Mouse (Mus musculus): ENCODE measurements around the gene Dzip1. TPM values are rescaled to one million over a fixed set of nuclear protein-coding genes. Genes with fewer than 3 reads are reported as not detected.

Gene Dzip1
- polyA plus RNA-seq, 1 experiment from 2014 or later = 40.0 TPM

DNA sequence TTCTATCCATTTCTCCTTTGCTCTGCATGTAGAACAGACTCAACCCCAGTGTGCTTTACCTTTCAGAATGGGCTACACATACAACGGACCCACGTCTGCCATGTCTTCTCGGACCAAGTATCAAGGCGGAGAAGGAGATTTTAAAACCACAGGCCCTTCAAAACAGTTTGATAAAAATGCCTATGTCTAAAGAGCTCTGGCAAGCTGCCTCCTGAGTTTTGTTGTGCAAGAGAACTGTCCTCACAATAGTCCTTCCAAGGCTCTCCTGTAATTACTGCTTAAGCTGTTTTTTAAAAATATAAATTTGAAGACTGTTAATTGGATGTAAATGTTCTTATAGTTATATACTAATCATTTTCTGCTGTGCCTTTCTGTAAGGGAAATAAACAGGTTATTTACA, 51.1 kb downstream of the Dzip1 start:
- H3K9me3 ChIP-seq (ENCODE audit: control insufficient read depth, low read length) = no peaks in the 10 kb centered on the region
- WGBS = 93% methylated on average over 4 of the region's 4 CpGs
- H3K4me1 ChIP-seq (replicated peaks; ENCODE audit: control insufficient read depth, insufficient read depth, low read length) = no peaks in the 10 kb centered on the region
- 0 out of 2 replicates have a peak, but pooled peaks cover 3% of the 10 kb centered on the region for H3K36me3 ChIP-seq (ENCODE audit: control insufficient read depth, insufficient read depth, low read length)
- no peak overlapping the region for H3K9ac ChIP-seq (ENCODE audit: low read depth, low read length)
- H3K27me3 ChIP-seq (ENCODE audit: control insufficient read depth, insufficient read depth, low read length) = no peaks in the 10 kb centered on the region
- ATAC-seq (ENCODE audit: low FRiP score) (no peak), DNase-seq (ENCODE audit: low spot score) (no peak)
- no peak overlapping the region for H3K27ac ChIP-seq (ENCODE audit: low read depth, low read length)
- no peak overlapping the region for H3K4me3 ChIP-seq (ENCODE audit: low read depth, low read length)
- H3K4me2 ChIP-seq (replicated peaks; ENCODE audit: low read depth, low read length) = no peak overlapping the region

GRCm38 (mm10) chr14:118869712-118870111, 55.5 kb downstream of the Dzip1 start:
- Histone ChIP-seq H3K27ac (ENCODE audit: low read depth, low read length) (no peak overlapping the region), H3K9ac (ENCODE audit: low read depth, low read length) (no peak overlapping the region)
- no peak for DNase-seq (ENCODE audit: low spot score)

DNA sequence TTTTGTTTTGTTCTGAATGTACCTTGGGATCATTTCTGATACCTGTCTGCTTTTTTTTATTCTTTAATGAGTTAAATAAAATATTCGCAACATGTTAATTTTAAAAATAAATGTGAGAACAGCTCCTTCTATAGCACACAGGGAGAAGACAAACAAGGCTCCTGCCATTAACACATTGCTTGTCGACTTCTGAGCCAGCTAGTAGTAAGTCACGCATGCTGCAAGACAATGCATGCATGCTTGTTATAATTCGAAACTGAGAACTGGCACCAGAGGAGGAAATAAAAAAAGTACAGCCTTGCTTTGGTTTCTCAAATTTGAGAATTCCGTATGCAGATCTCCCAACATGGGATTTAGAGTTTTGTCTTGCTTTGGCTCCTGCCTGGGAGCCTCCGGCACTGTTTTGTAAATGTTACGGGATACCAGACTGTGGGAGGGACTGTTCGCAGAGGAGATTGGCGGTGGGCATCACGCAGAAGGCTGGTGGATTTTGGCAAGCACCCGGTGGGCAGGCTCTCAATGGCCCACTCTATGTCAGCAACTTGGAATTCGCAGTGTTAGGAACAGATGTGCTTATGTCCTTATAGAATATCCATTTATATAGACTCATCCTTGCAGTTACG, 57.0 kb downstream of the Dzip1 start:
- ATAC-seq (ENCODE audit: low FRiP score) (no peak), DNase-seq (ENCODE audit: low spot score) (no peak)
- no peak overlapping the region for H3K4me3 ChIP-seq (ENCODE audit: low read depth, low read length)
- H3K4me2 ChIP-seq (replicated peaks; ENCODE audit: low read depth, low read length) = no peak overlapping the region
- WGBS = 89% methylated on average over 13 of the region's 13 CpGs
- H3K27me3 ChIP-seq (ENCODE audit: control insufficient read depth, insufficient read depth, low read length) = no peaks in the 10 kb centered on the region
- no peak overlapping the region for H3K27ac ChIP-seq (ENCODE audit: low read depth, low read length)
- no peaks in the 10 kb centered on the region for H3K36me3 ChIP-seq (ENCODE audit: control insufficient read depth, insufficient read depth, low read length)
- no peaks in the 10 kb centered on the region for H3K9me3 ChIP-seq (ENCODE audit: control insufficient read depth, low read length)
- no peaks in the 10 kb centered on the region for H3K4me1 ChIP-seq (replicated peaks; ENCODE audit: control insufficient read depth, insufficient read depth, low read length)
- H3K9ac ChIP-seq (ENCODE audit: low read depth, low read length) = no peak overlapping the region

More at GRCm38 (mm10) chr14:118869712-118870111, 55.5 kb downstream of the Dzip1 start:
- H3K4me2 ChIP-seq (replicated peaks; ENCODE audit: low read depth, low read length) = no peak overlapping the region
- no peak overlapping the region for H3K4me3 ChIP-seq (ENCODE audit: low read depth, low read length)
- H3K4me1 ChIP-seq (replicated peaks; ENCODE audit: control insufficient read depth, insufficient read depth, low read length) = no peaks in the 10 kb centered on the region
- 94% methylated on average over 6 of the region's 6 CpGs for WGBS
- no peaks in the 10 kb centered on the region for H3K27me3 ChIP-seq (ENCODE audit: control insufficient read depth, insufficient read depth, low read length)
- H3K36me3 ChIP-seq (ENCODE audit: control insufficient read depth, insufficient read depth, low read length) = no peaks in the 10 kb centered on the region
- H3K9me3 ChIP-seq (ENCODE audit: control insufficient read depth, low read length) = no peaks in the 10 kb centered on the region
- no peak for ATAC-seq (ENCODE audit: low FRiP score)

GRCm38 (mm10) chr14:118867366-118867765, 57.9 kb downstream of the Dzip1 start:
- H3K9me3 ChIP-seq (ENCODE audit: control insufficient read depth, low read length) = no peaks in the 10 kb centered on the region
- DNase-seq (ENCODE audit: low spot score) = no peak
- H3K27me3 ChIP-seq (ENCODE audit: control insufficient read depth, insufficient read depth, low read length) = no peaks in the 10 kb centered on the region
- no peaks in the 10 kb centered on the region for H3K36me3 ChIP-seq (ENCODE audit: control insufficient read depth, insufficient read depth, low read length)
- no peak overlapping the region for H3K27ac ChIP-seq (ENCODE audit: low read depth, low read length)
- no peak for ATAC-seq (ENCODE audit: low FRiP score)
- WGBS = 69% methylated on average over 6 of the region's 6 CpGs
- H3K9ac ChIP-seq (ENCODE audit: low read depth, low read length) = no peak overlapping the region
- H3K4me2 ChIP-seq (replicated peaks; ENCODE audit: low read depth, low read length) = no peak overlapping the region
- no peaks in the 10 kb centered on the region for H3K4me1 ChIP-seq (replicated peaks; ENCODE audit: control insufficient read depth, insufficient read depth, low read length)
- H3K4me3 ChIP-seq (ENCODE audit: low read depth, low read length) = no peak overlapping the region

- H3K4me1 ChIP-seq (replicated peaks; ENCODE audit: control insufficient read depth, insufficient read depth, low read length) = no peaks in the 10 kb centered on the region
- no peak overlapping the region for H3K4me2 ChIP-seq (replicated peaks; ENCODE audit: low read depth, low read length)
- no peak for DNase-seq (ENCODE audit: low spot score)
- no peak overlapping the region for H3K27ac ChIP-seq (ENCODE audit: low read depth, low read length)
- no peak overlapping the region for H3K9ac ChIP-seq (ENCODE audit: low read depth, low read length)
- no peak overlapping the region for H3K4me3 ChIP-seq (ENCODE audit: low read depth, low read length)
- H3K36me3 ChIP-seq (ENCODE audit: control insufficient read depth, insufficient read depth, low read length) = no peaks in the 10 kb centered on the region
- 91% methylated on average over 10 of the region's 10 CpGs for WGBS
- no peaks in the 10 kb centered on the region for H3K27me3 ChIP-seq (ENCODE audit: control insufficient read depth, insufficient read depth, low read length)
- no peaks in the 10 kb centered on the region for H3K9me3 ChIP-seq (ENCODE audit: control insufficient read depth, low read length)
- ATAC-seq (ENCODE audit: low FRiP score) = no peak
These were observed 59.0 kb downstream of the Dzip1 start for GRCm38 (mm10) chr14:118866014-118866811.

GRCm38 (mm10) chr14:118864905-118865304, 60.4 kb downstream of the Dzip1 start:
- no peaks in the 10 kb centered on the region for H3K4me1 ChIP-seq (replicated peaks; ENCODE audit: control insufficient read depth, insufficient read depth, low read length)
- H3K9me3 ChIP-seq (ENCODE audit: control insufficient read depth, low read length) = no peaks in the 10 kb centered on the region
- 63% methylated on average over 4 of the region's 4 CpGs for WGBS
- no peaks in the 10 kb centered on the region for H3K36me3 ChIP-seq (ENCODE audit: control insufficient read depth, insufficient read depth, low read length)
- ATAC-seq (ENCODE audit: low FRiP score) (no peak), DNase-seq (ENCODE audit: low spot score) (no peak)
- H3K27ac ChIP-seq (ENCODE audit: low read depth, low read length) = no peak overlapping the region
- H3K9ac ChIP-seq (ENCODE audit: low read depth, low read length) = no peak overlapping the region
- no peak overlapping the region for H3K4me2 ChIP-seq (replicated peaks; ENCODE audit: low read depth, low read length)
- H3K27me3 ChIP-seq (ENCODE audit: control insufficient read depth, insufficient read depth, low read length) = no peaks in the 10 kb centered on the region
- no peak overlapping the region for H3K4me3 ChIP-seq (ENCODE audit: low read depth, low read length)

DNA sequence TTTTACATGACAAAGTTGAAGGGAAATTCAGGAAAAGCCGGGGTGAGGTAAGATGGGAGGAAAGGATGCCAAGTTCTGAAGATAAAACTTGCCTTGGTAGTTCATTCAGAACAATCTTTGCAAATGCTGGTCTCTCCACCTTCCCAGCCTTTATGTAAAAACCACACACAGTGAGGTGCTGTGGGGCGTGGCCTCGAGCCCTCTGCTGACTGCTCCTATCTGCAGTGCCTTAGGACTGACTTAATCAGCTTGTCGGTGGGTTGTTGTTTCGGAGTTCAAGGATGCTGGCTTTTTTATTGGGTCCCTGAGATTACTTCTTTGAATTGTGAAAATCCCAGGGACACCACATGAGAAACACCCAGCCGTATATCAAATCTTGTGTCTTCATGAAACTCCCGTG, 63.0 kb downstream of the Dzip1 start:
- Histone ChIP-seq H3K27ac (ENCODE audit: low read depth, low read length) (no peak overlapping the region), H3K9me3 (ENCODE audit: control insufficient read depth, low read length) (no peaks in the 10 kb centered on the region), H3K36me3 (ENCODE audit: control insufficient read depth, insufficient read depth, low read length) (no peaks in the 10 kb centered on the region), H3K4me1 (replicated peaks; ENCODE audit: control insufficient read depth, insufficient read depth, low read length) (no peaks in the 10 kb centered on the region), H3K27me3 (ENCODE audit: control insufficient read depth, insufficient read depth, low read length) (no peaks in the 10 kb centered on the region), H3K9ac (ENCODE audit: low read depth, low read length) (no peak overlapping the region), H3K4me2 (replicated peaks; ENCODE audit: low read depth, low read length) (no peak overlapping the region), H3K4me3 (ENCODE audit: low read depth, low read length) (no peak overlapping the region)
- 65% methylated on average over 7 of the region's 7 CpGs for WGBS
- ATAC-seq (ENCODE audit: low FRiP score) = no peak
- DNase-seq (ENCODE audit: low spot score) = no peak

DNA sequence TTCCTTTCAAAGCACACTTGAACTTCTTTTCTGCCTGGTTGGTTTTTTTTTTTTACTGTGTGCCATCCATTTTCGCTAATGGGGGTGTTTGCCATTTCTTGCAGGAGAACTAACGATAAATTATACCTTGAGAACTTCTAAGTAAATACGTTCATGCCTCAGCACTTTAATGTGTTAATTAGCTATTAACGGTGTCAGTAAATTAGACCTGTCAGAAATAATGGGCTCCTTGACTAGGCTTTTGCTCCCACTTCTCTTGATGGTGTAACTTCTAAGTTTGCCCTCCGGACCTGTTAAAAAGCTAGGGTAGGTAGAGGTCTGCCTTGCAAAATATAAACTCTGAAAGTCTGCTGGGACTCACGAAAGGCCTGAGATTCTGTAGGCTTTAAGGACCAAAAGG, 66.9 kb downstream of the Dzip1 start:
- Histone ChIP-seq H3K27ac (ENCODE audit: low read depth, low read length) (no peak overlapping the region), H3K36me3 (ENCODE audit: control insufficient read depth, insufficient read depth, low read length) (no peaks in the 10 kb centered on the region), H3K9me3 (ENCODE audit: control insufficient read depth, low read length) (no peaks in the 10 kb centered on the region), H3K27me3 (ENCODE audit: control insufficient read depth, insufficient read depth, low read length) (peaks cover 7% of the 10 kb centered on the region; the same call in 1 of the 2 replicates), H3K4me2 (replicated peaks; ENCODE audit: low read depth, low read length) (no peak overlapping the region), H3K4me3 (ENCODE audit: low read depth, low read length) (no peak overlapping the region), H3K9ac (ENCODE audit: low read depth, low read length) (no peak overlapping the region), H3K4me1 (replicated peaks; ENCODE audit: control insufficient read depth, insufficient read depth, low read length) (no peaks in the 10 kb centered on the region; the same call in 1 of the 2 replicates)
- ATAC-seq (ENCODE audit: low FRiP score) = no peak
- 78% methylated on average over 6 of the region's 6 CpGs for WGBS
- no peak for DNase-seq (ENCODE audit: low spot score)

- Histone ChIP-seq H3K27ac (ENCODE audit: low read depth, low read length) (no peak overlapping the region), H3K4me1 (replicated peaks; ENCODE audit: control insufficient read depth, insufficient read depth, low read length) (no peaks in the 10 kb centered on the region; the same call in 1 of the 2 replicates), H3K36me3 (ENCODE audit: control insufficient read depth, insufficient read depth, low read length) (no peaks in the 10 kb centered on the region), H3K4me3 (ENCODE audit: low read depth, low read length) (no peak overlapping the region), H3K27me3 (ENCODE audit: control insufficient read depth, insufficient read depth, low read length) (peaks cover 7% of the 10 kb centered on the region; the same call in 1 of the 2 replicates), H3K9ac (ENCODE audit: low read depth, low read length) (no peak overlapping the region), H3K4me2 (replicated peaks; ENCODE audit: low read depth, low read length) (no peak overlapping the region), H3K9me3 (ENCODE audit: control insufficient read depth, low read length) (no peaks in the 10 kb centered on the region)
- 82% methylated on average over 6 of the region's 6 CpGs for WGBS
- DNase-seq (ENCODE audit: low spot score) (no peak), ATAC-seq (ENCODE audit: low FRiP score) (no peak)
These were observed 68.7 kb downstream of the Dzip1 start for GRCm38 (mm10) chr14:118856563-118856962.

Data from hindbrain, embryonic 11.5 days (tissue).